Mouse (Mus musculus): ENCODE measurements around the gene Cog7. TPM values are rescaled to one million over a fixed set of nuclear protein-coding genes. Genes with fewer than 3 reads are reported as not detected.

Gene Cog7
- total RNA-seq, 2 experiments from 2014 or later, result 18.0 to 20.0 TPM

Other genes starting within 250 kb of the Cog7 start
- gene Scnn1g, start 247.2 kb downstream of the Cog7 start, total RNA-seq (2014; fragmentation: Nextera tagmentation), result not detected in 2 replicates
- not detected in 2 replicates for gene Scnn1g, start 247.2 kb downstream of the Cog7 start, total RNA-seq (2017)
- not detected in 2 replicates for gene Scnn1b, start 116.7 kb downstream of the Cog7 start, total RNA-seq (2014; fragmentation: Nextera tagmentation)
- not detected in 2 replicates for gene Scnn1b, start 116.7 kb downstream of the Cog7 start, total RNA-seq (2017)
- 22.6 and 24.3 TPM in 2 replicates for gene Gga2, start 39.5 kb upstream of the Cog7 start, total RNA-seq (2014; fragmentation: Nextera tagmentation)
- 19.2 and 21.0 TPM in 2 replicates for gene Gga2, start 39.5 kb upstream of the Cog7 start, total RNA-seq (2017)
- gene Ubfd1, start 85.5 kb upstream of the Cog7 start, total RNA-seq (2014; fragmentation: Nextera tagmentation), result 40.0 and 41.5 TPM in 2 replicates
- gene Ubfd1, start 85.5 kb upstream of the Cog7 start, total RNA-seq (2017), result 35.7 and 36.5 TPM in 2 replicates
- gene Ears2, start 85.6 kb upstream of the Cog7 start, total RNA-seq (2014; fragmentation: Nextera tagmentation), result 7.0 and 12.1 TPM in 2 replicates
- gene Ears2, start 85.6 kb upstream of the Cog7 start, total RNA-seq (2017), result 5.8 and 7.2 TPM in 2 replicates
- gene Ndufab1, start 120.2 kb upstream of the Cog7 start, total RNA-seq (2014; fragmentation: Nextera tagmentation), result 218 and 319 TPM in 2 replicates
- 102 and 116 TPM in 2 replicates for gene Ndufab1, start 120.2 kb upstream of the Cog7 start, total RNA-seq (2017)
- 40.6 and 41.8 TPM in 2 replicates for gene Palb2, start 151.3 kb upstream of the Cog7 start, total RNA-seq (2014; fragmentation: Nextera tagmentation)
- gene Palb2, start 151.3 kb upstream of the Cog7 start, total RNA-seq (2017), result 20.4 and 26.4 TPM in 2 replicates
- 62.6 and 69.1 TPM in 2 replicates for gene Dctn5, start 151.3 kb upstream of the Cog7 start, total RNA-seq (2014; fragmentation: Nextera tagmentation)
- 72.8 and 79.9 TPM in 2 replicates for gene Dctn5, start 151.3 kb upstream of the Cog7 start, total RNA-seq (2017)
- 13.4 and 25.5 TPM in 2 replicates for gene Plk1, start 177.7 kb upstream of the Cog7 start, total RNA-seq (2014; fragmentation: Nextera tagmentation)
- 31.7 and 34.6 TPM in 2 replicates for gene Plk1, start 177.7 kb upstream of the Cog7 start, total RNA-seq (2017)
- gene Ern2, start 204.5 kb upstream of the Cog7 start, total RNA-seq (2014; fragmentation: Nextera tagmentation), result not detected in 2 replicates
- not detected in 2 replicates for gene Ern2, start 204.5 kb upstream of the Cog7 start, total RNA-seq (2017)
- 1.7 TPM in 1 of 2 replicates, not detected in the other for gene Chp2, start 237.8 kb upstream of the Cog7 start, total RNA-seq (2014; fragmentation: Nextera tagmentation)
- not detected in 2 replicates for gene Chp2, start 237.8 kb upstream of the Cog7 start, total RNA-seq (2017)

Measured in granulocyte monocyte progenitor cell, adult 5-6 weeks (primary cell).